Mouse (Mus musculus): Measurements from ENCODE around the gene Utrn. TPM values are rescaled to one million over a fixed set of nuclear protein-coding genes. Genes with fewer than 3 reads are reported as not detected.

The Utrn gene
- polyA plus RNA-seq, 1 experiment = 104 TPM

DNA sequence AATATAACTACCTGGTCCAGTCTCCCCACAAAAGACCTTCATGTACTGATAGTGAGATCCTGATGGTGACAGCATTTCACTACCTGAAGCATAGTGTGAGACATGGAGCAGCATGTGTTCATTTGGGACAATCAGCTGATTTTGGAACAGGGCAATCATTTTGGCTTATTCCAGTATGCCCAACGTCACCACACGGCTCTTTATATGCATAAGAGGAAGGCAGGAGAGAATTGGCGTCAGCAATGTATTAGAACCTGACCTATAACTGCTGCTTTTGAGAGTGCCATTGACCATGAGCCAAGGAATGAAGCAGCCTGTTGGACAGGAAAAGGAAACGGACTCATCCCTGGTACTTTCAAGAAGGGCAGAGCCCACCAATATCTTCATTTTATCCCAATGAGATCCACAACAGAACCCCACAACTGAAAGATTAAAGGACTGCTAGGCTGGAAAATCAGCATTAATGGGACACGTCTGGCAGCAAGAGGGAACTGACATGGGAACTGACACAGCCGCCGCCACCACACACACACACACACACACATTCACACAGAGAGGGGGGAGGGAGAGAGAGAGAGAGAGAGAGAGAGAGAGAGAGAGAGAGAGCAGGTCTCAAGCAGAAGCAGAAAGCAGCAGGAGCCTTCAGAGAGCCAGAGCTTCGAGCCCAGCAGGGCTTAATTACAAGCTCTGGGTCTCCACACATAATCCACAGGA, 73.2 kb downstream of the Utrn start:
- TF ChIP-seq POLR2A (IDR thresholded peaks at IDR 0.05; ENCODE audit: low read depth, low read length) = no peak
- TF ChIP-seq CTCF (IDR thresholded peaks at IDR 0.05; ENCODE audit: borderline replicate concordance, insufficient read depth, low read length) = no peak
- Histone ChIP-seq H3K4me1 (ENCODE audit: control insufficient read depth, insufficient read depth, low read length) (peaks cover 19% of the 10 kb centered on the region), H3K4me3 (ENCODE audit: insufficient read depth, low read length) (no peak overlapping the region), H3K27ac (ENCODE audit: insufficient read depth, low read length) (no peak overlapping the region)

DNA sequence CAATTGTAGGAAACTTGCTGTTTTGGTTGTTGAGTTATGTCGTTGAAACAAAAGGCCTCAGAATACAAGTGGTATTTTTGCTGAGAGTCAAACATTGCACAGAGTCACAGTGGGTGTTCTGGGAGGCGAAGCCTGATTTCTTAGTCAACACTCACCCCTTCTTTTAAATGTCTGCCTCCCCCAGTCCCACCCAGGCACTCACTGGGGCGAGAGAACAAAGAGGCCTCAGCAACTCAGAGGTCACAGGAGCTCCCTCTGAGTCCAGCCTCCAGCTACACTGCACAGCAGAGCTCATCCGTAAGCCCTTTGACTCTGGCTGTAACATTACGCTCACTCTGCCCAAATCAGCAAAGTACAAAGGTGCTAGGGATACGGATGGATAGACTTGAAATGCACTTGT, 77.1 kb downstream of the Utrn start:
- Histone ChIP-seq H3K4me3 (ENCODE audit: insufficient read depth, low read length) (no peak overlapping the region), H3K4me1 (ENCODE audit: control insufficient read depth, insufficient read depth, low read length) (peaks cover 22% of the 10 kb centered on the region), H3K27ac (ENCODE audit: insufficient read depth, low read length) (no peak overlapping the region)
- TF ChIP-seq POLR2A (IDR thresholded peaks at IDR 0.05; ENCODE audit: low read depth, low read length) = no peak
- TF ChIP-seq CTCF (IDR thresholded peaks at IDR 0.05; ENCODE audit: borderline replicate concordance, insufficient read depth, low read length) = no peak

DNA sequence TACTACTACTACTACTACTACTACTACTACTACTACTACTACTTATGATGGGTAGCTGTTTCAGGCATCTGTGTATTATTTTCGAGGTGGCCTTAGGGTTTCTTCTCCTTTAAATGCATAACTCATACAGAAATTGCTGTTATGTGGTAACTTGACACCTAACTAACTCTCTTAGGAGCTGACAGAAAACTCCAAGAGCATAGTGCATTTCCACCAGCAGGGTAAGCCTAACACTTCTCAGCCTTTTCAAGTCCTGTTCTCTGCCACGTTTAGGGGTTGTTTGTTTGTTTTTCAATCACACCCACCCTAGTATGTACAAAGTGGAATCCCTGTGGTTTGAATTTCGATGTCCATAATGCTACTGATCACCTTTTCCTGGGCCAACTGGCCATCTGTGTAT, 78.3 kb downstream of the Utrn start:
- Histone ChIP-seq H3K4me3 (ENCODE audit: insufficient read depth, low read length) (no peak overlapping the region), H3K27ac (ENCODE audit: insufficient read depth, low read length) (no peak overlapping the region), H3K4me1 (ENCODE audit: control insufficient read depth, insufficient read depth, low read length) (peaks cover 19% of the 10 kb centered on the region)
- TF ChIP-seq CTCF (IDR thresholded peaks at IDR 0.05; ENCODE audit: borderline replicate concordance, insufficient read depth, low read length) (no peak), POLR2A (IDR thresholded peaks at IDR 0.05; ENCODE audit: low read depth, low read length) (no peak)

DNA sequence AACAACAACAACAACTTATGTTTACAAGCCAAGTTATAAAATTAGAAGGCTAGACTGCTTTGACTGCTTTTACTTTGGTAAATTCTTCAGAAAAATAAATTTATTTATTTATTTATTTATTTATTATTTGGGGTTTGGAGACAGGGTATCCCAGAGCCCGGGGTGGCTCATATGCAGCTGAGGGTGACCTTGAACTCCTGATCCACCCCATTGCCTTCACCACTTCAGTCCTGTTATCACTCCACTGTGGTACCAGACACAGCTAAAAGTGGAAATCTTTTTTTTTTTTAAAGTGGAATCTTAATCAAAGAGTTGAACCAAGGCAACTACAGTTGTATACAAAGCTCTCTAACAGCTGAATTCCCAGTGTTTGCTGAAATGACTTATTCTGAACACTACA, 80.6 kb downstream of the Utrn start:
- H3K4me3 ChIP-seq (ENCODE audit: insufficient read depth, low read length) = no peak overlapping the region
- H3K4me1 ChIP-seq (ENCODE audit: control insufficient read depth, insufficient read depth, low read length) = peaks cover 13% of the 10 kb centered on the region
- peak overlapping the region; percentile 85 for H3K27ac ChIP-seq (ENCODE audit: insufficient read depth, low read length)
- no peak for TF ChIP-seq CTCF (IDR thresholded peaks at IDR 0.05; ENCODE audit: borderline replicate concordance, insufficient read depth, low read length)

DNA sequence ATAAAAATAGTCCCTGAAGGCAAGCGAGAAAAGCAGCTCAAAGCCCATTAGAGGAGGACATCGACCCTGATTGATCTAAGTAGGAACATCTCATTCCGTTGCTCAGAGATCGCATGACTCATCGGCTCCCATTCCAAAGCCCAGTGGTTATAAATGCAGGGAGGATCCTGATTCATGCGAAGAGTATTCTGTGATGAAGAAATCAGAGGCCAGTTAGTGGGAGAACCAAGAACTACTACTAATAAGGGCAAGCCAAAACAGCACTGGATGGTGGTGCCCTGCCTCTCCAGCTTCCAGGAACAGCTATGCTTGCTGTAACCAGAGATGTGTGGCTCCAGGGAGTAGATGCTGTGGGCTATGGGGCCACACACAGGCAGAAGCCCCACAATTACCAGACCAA, 81.2 kb downstream of the Utrn start:
- no peak overlapping the region for H3K4me3 ChIP-seq (ENCODE audit: insufficient read depth, low read length)
- H3K4me1 ChIP-seq (ENCODE audit: control insufficient read depth, insufficient read depth, low read length) = peaks cover 13% of the 10 kb centered on the region
- TF ChIP-seq CTCF (IDR thresholded peaks at IDR 0.05; ENCODE audit: borderline replicate concordance, insufficient read depth, low read length) (no peak), POLR2A (IDR thresholded peaks at IDR 0.05; ENCODE audit: low read depth, low read length) (no peak)

DNA sequence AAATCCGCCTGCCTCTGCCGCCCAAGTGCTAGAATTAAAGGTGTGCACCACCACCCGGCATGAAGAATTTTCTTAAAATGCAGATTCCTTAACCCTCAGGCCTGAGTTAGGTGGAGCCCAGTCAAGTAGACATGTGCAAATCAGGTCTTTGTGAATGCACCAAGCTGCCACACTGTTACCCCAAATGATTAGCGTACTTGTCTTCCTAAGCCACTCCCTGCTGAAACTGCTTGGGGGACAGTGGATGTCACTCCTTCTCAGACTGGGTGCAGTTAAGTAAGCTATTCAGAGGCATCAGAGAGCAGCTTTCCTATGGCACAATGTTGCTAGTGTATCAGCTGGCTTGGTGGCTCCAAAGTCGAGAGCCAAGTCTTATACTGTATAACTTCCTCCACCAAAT, 83.9 kb downstream of the Utrn start:
- Histone ChIP-seq H3K27ac (ENCODE audit: insufficient read depth, low read length) (no peak overlapping the region), H3K4me3 (ENCODE audit: insufficient read depth, low read length) (no peak overlapping the region), H3K4me1 (ENCODE audit: control insufficient read depth, insufficient read depth, low read length) (peaks cover 4% of the 10 kb centered on the region)
- no peak for TF ChIP-seq POLR2A (IDR thresholded peaks at IDR 0.05; ENCODE audit: low read depth, low read length)

More for the DNA sequence above, 81.2 kb downstream of the Utrn start:
- H3K27ac ChIP-seq (ENCODE audit: insufficient read depth, low read length) = peak overlapping the region; percentile 85

DNA sequence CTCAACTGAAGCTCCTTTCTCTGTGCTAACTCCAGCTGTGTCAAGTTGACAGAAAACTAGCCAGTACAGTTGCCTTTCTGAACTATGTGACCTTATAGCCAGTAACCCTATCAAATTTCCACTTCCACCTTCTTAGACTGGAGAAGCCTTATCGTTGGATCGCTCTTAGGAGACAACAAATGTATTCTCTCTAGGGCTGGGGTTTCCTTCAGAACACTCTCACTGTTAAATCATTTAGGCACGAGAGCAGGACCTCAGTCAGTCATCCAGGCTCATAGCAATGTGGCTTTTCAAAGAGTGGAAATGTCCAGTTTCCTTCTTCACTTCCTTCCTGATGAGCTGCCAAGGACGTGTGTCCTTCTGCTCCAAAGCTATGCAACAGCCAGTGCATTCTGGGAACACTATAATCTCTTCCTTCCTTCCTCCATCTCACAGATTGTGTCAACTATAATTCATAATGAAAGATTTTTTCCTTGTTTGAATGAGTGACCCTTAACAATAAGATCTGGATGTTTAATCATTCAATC, 87.7 kb downstream of the Utrn start:
- Histone ChIP-seq H3K4me3 (ENCODE audit: insufficient read depth, low read length) (no peak overlapping the region), H3K4me1 (ENCODE audit: control insufficient read depth, insufficient read depth, low read length) (no peaks in the 10 kb centered on the region), H3K27ac (ENCODE audit: insufficient read depth, low read length) (no peak overlapping the region)
- no peak for TF ChIP-seq POLR2A (IDR thresholded peaks at IDR 0.05; ENCODE audit: low read depth, low read length)
- TF ChIP-seq CTCF (IDR thresholded peaks at IDR 0.05; ENCODE audit: borderline replicate concordance, insufficient read depth, low read length) = no peak

DNA sequence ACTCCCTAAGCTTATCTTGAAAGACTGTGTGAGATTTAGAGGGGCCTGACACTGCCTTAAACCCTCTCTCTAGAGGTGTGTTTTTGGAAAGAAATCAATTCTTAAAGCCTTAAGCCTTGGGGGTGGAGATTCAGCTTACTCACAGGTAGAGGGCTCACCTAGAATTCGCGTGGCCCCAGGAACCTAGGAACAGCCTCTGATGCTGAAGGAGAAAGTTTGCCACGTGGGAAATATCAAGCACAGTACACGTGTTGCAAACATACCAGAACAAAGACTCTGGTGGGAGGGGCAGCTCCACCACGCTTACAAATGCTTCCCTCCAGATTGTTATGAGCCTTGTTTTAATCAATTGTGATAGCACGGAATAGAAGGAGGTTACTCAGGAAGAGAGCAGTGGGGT, 96.0 kb downstream of the Utrn start:
- TF ChIP-seq CTCF (IDR thresholded peaks at IDR 0.05; ENCODE audit: borderline replicate concordance, insufficient read depth, low read length) = no peak
- TF ChIP-seq POLR2A (IDR thresholded peaks at IDR 0.05; ENCODE audit: low read depth, low read length) = no peak
- peaks cover 4% of the 10 kb centered on the region; the same call in 1 of the 2 replicates for H3K4me1 ChIP-seq (ENCODE audit: control insufficient read depth, insufficient read depth, low read length)

DNA sequence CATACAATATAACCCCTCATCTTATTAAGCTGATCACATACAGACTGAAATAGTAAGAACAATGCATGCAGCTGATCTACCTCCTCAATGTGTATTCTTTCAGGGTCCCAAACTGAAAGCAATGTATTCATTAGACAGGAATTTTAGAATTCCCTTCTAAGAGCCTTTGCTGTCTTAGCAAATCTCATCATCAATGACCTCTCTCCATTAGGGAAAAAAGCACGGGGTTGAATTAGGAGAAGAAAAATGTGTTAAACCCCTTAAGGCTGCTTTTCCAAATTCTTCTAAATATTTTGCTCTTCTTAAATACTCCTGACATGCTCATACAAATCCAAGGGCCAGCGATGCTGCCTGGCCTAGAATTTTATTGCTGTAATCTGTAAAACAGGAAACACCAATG, 97.7 kb downstream of the Utrn start:
- Histone ChIP-seq H3K27ac (ENCODE audit: insufficient read depth, low read length) (no peak overlapping the region), H3K4me1 (ENCODE audit: control insufficient read depth, insufficient read depth, low read length) (peaks cover 4% of the 10 kb centered on the region; the same call in 1 of the 2 replicates), H3K4me3 (ENCODE audit: insufficient read depth, low read length) (no peak overlapping the region)
- no peak for TF ChIP-seq POLR2A (IDR thresholded peaks at IDR 0.05; ENCODE audit: low read depth, low read length)
- TF ChIP-seq CTCF (IDR thresholded peaks at IDR 0.05; ENCODE audit: borderline replicate concordance, insufficient read depth, low read length) = no peak

More for the DNA sequence above, 96.0 kb downstream of the Utrn start:
- no peak overlapping the region for H3K4me3 ChIP-seq (ENCODE audit: insufficient read depth, low read length)
- no peak overlapping the region for H3K27ac ChIP-seq (ENCODE audit: insufficient read depth, low read length)

DNA sequence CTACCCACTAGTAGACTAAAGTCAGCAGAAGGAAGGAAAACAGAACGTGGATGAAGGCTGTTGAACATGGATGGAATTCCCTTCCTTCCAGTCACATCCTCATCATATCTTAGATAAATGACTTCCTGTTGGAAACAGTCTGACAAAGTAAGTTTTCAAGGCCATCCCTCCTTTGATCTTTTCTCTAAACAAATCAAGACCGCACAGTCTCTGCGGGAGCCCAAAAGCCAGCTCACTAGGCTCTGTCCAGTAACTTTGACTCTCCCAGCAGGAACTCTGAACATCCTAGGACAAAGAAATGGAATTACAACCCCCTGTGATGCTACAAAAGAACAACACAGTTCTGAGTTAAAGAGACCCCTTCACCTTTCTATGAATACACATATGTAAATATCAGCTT, 106.5 kb downstream of the Utrn start:
- H3K4me3 ChIP-seq (ENCODE audit: insufficient read depth, low read length) = no peak overlapping the region
- H3K4me1 ChIP-seq (ENCODE audit: control insufficient read depth, insufficient read depth, low read length) = peaks cover 8% of the 10 kb centered on the region; the same call in 1 of the 2 replicates
- TF ChIP-seq POLR2A (IDR thresholded peaks at IDR 0.05; ENCODE audit: low read depth, low read length) = no peak
- TF ChIP-seq CTCF (IDR thresholded peaks at IDR 0.05; ENCODE audit: borderline replicate concordance, insufficient read depth, low read length) = no peak
- no peak overlapping the region for H3K27ac ChIP-seq (ENCODE audit: insufficient read depth, low read length)
